30 mouse cellular contexts compared by ENCODE assay signal in genomic region chr12:13418651-13419050, GRCm38 (mm10).
A peak's percentile ranks its signal among the peaks of the same experiment; 100 is the strongest.
DNase-seq lines count a peak whose midpoint lies in the region; ATAC-seq lines count a peak whose summit lies in the region.
"Had no signal": no experiment of that assay in that cellular context is flagged by ENCODE, and none has a peak within 500 bp of the region (broad histone marks: within the 10 kb centered on the region; RNA-seq: fewer than 3 reads in every experiment).

No protein-coding gene starts in this region.

- 0 out of 2 replicates have a peak, but pooled peaks cover 4% of the 10 kb centered on the region for H3K4me1 ChIP-seq in forebrain, embryonic 16.5 days (replicated peaks; ENCODE audit: control insufficient read depth, insufficient read depth, low read length)
- H3K4me1 ChIP-seq in forebrain, embryonic 14.5 days (ENCODE audit: control insufficient read depth, insufficient read depth, low read length), result no peaks in the 10 kb centered on the region
- H3K4me1 ChIP-seq: embryonic facial prominence, embryonic 13.5 days; forebrain, embryonic 12.5 days; hindbrain, embryonic 13.5 days; limb, embryonic 10.5 days; limb, embryonic 15.5 days; liver, embryonic 13.5 days; midbrain, embryonic 13.5 days; neural tube, embryonic 13.5 days had no signal

- H3K27me3 ChIP-seq in forebrain, embryonic 16.5 days (replicated peaks; ENCODE audit: control insufficient read depth, insufficient read depth, low read length), result no peaks in the 10 kb centered on the region
- H3K27me3 ChIP-seq in forebrain, embryonic 14.5 days (replicated peaks; ENCODE audit: control insufficient read depth, insufficient read depth, low read length), result no peaks in the 10 kb centered on the region
- H3K27me3 ChIP-seq: embryonic facial prominence, embryonic 13.5 days; forebrain, embryonic 12.5 days; hindbrain, embryonic 13.5 days; limb, embryonic 15.5 days; liver, embryonic 13.5 days; midbrain, embryonic 13.5 days; neural tube, embryonic 13.5 days had no signal

- DNase-seq in forebrain, embryonic 14.5 days (ENCODE audit: low spot score), result no peak
- DNase-seq in right cerebral cortex, adult 18-20 months, result peak; percentile 32
- no peak for DNase-seq in right cerebral cortex, postnatal 14 days
- DNase-seq in left cerebral cortex, postnatal 36 days (ENCODE audit: low spot score in 2 of 2), result peak; percentile 20 to 23
- DNase-seq in gastrocnemius, postnatal 25 days, result no peak
- DNase-seq in cerebellum, postnatal 10 days, result no peak
- DNase-seq: adrenal gland, postnatal 14 days; cerebellum, adult 11-12 months; cerebellum, adult 9-11 months; gastrocnemius, postnatal 36 days; heart, adult 18-20 months; heart, postnatal 4 days; kidney, adult 8-10 months; kidney, postnatal 4 days; liver, embryonic 13.5 days; lung, adult 2 months; lung, postnatal 10 days had no signal

- no peaks in the 10 kb centered on the region; the same call in 1 of the 2 replicates for H3K36me3 ChIP-seq in forebrain, embryonic 16.5 days (ENCODE audit: control insufficient read depth, insufficient read depth)
- peaks cover 13% of the 10 kb centered on the region for H3K36me3 ChIP-seq in forebrain, embryonic 14.5 days (ENCODE audit: control insufficient read depth, insufficient read depth, low read length)

- no peak overlapping the region for H3K9ac ChIP-seq in forebrain, embryonic 16.5 days (replicated peaks; ENCODE audit: low read depth, low read length)
- H3K9ac ChIP-seq in forebrain, embryonic 14.5 days (ENCODE audit: low read length), result no peak overlapping the region
- H3K9ac ChIP-seq: embryonic facial prominence, embryonic 13.5 days; forebrain, embryonic 12.5 days; hindbrain, embryonic 13.5 days; limb, embryonic 15.5 days; liver, embryonic 13.5 days; midbrain, embryonic 13.5 days; neural tube, embryonic 13.5 days had no signal

- WGBS in forebrain, embryonic 16.5 days, result 71% methylated on average over 2 of the region's 2 CpGs
- 77% methylated on average over 2 of the region's 2 CpGs for WGBS in forebrain, embryonic 14.5 days

- no peak overlapping the region for H3K4me2 ChIP-seq in forebrain, embryonic 16.5 days (ENCODE audit: low read length)
- no peak overlapping the region for H3K4me2 ChIP-seq in forebrain, embryonic 14.5 days (ENCODE audit: low read length)
- H3K4me2 ChIP-seq: embryonic facial prominence, embryonic 13.5 days; forebrain, embryonic 12.5 days; heart, embryonic 11.5 days; hindbrain, embryonic 13.5 days; limb, embryonic 15.5 days; liver, embryonic 13.5 days; midbrain, embryonic 13.5 days; neural tube, embryonic 13.5 days had no signal

- H3K27ac ChIP-seq in forebrain, embryonic 16.5 days (ENCODE audit: low read length), result peak overlapping the region; percentile 41; the same call in 1 of the 2 replicates
- H3K27ac ChIP-seq in forebrain, embryonic 14.5 days (ENCODE audit: low read depth, low read length), result no peak overlapping the region
- H3K27ac ChIP-seq: embryonic facial prominence, embryonic 13.5 days; forebrain, embryonic 12.5 days; hindbrain, embryonic 13.5 days; kidney, postnatal 0 days; limb, embryonic 10.5 days; limb, embryonic 15.5 days; liver, embryonic 13.5 days; macrophage; midbrain, embryonic 13.5 days; neural tube, embryonic 13.5 days had no signal

- intact Hi-C loops in left cerebral cortex, postnatal 36 days (cut with DNase I), result no loop called here

- H3K4me3 ChIP-seq in forebrain, embryonic 16.5 days (replicated peaks; ENCODE audit: low read length), result no peak overlapping the region
- H3K4me3 ChIP-seq in forebrain, embryonic 14.5 days (ENCODE audit: low read depth, low read length), result no peak overlapping the region
- H3K4me3 ChIP-seq: embryonic facial prominence, embryonic 13.5 days; forebrain, embryonic 12.5 days; hindbrain, embryonic 13.5 days; limb, embryonic 10.5 days; limb, embryonic 15.5 days; liver, embryonic 13.5 days; midbrain, embryonic 13.5 days; neural tube, embryonic 13.5 days had no signal

- H3K9me3 ChIP-seq in forebrain, embryonic 16.5 days (ENCODE audit: control insufficient read depth, low read length), result no peaks in the 10 kb centered on the region
- H3K9me3 ChIP-seq in forebrain, embryonic 14.5 days (replicated peaks; ENCODE audit: control insufficient read depth, low read length), result no peaks in the 10 kb centered on the region
- H3K9me3 ChIP-seq: embryonic facial prominence, embryonic 13.5 days; forebrain, embryonic 12.5 days; G1E; hindbrain, embryonic 13.5 days; limb, embryonic 10.5 days; limb, embryonic 15.5 days; liver, embryonic 13.5 days; midbrain, embryonic 13.5 days; neural tube, embryonic 13.5 days had no signal

- ATAC-seq in forebrain, embryonic 16.5 days, result no peak
- ATAC-seq in forebrain, embryonic 14.5 days, result no peak
- ATAC-seq: intestine, embryonic 16.5 days; midbrain, embryonic 13.5 days had no signal

Comparison
In these comparisons a context has a peak if more than half of its experiments do, and no peak if none do; other contexts are left out.
1. DNase-seq: peak in right cerebral cortex, adult 18-20 months (single experiment) and left cerebral cortex, postnatal 36 days (2 of 2); none in forebrain, embryonic 14.5 days (single experiment), right cerebral cortex, postnatal 14 days (single experiment), gastrocnemius, postnatal 25 days (single experiment) and cerebellum, postnatal 10 days (0 of 2).